Mouse (Mus musculus): ENCODE measurements around the gene Taf6l. TPM values are rescaled to one million over a fixed set of nuclear protein-coding genes. Genes with fewer than 3 reads are reported as not detected.

Gene Taf6l
- polyA plus RNA-seq, 1 experiment from 2014 or later, result 11.8 TPM

GRCm38 (mm10) chr19:8821146-8821545 is 34.9 kb upstream of the Taf6l start:
- H3K9ac ChIP-seq (replicated peaks; ENCODE audit: low read depth), result peak overlapping the region; percentile 91
- H3K4me3 ChIP-seq (ENCODE audit: low read depth, low read length), result peak overlapping the region; percentile 99
- under 1% methylated on average over 7 of the region's 7 CpGs for WGBS
- ATAC-seq, result no peak
- 0 out of 2 replicates have a peak, but pooled peaks cover 5% of the 10 kb centered on the region for H3K4me1 ChIP-seq (ENCODE audit: insufficient read depth, low read depth, low read length)
- peak overlapping the region; percentile 73 for H3K4me2 ChIP-seq (replicated peaks; ENCODE audit: low read depth, low read length)
- TF ChIP-seq CTCF (IDR thresholded peaks at IDR 0.05), result no peak
- no peak for TF ChIP-seq EP300 (IDR thresholded peaks at IDR 0.05)
- no peaks in the 10 kb centered on the region for H3K9me3 ChIP-seq (ENCODE audit: low read length)
- H3K27me3 ChIP-seq (replicated peaks; ENCODE audit: insufficient read depth, low read length), result no peaks in the 10 kb centered on the region
- peak overlapping the region; percentile 97 for H3K27ac ChIP-seq (ENCODE audit: low read length)
- peaks cover 23% of the 10 kb centered on the region for H3K36me3 ChIP-seq (ENCODE audit: insufficient read depth, low read length)
- DNase-seq (ENCODE audit: low spot score), result peak; percentile 65

GRCm38 (mm10) chr19:8820424-8820956 is 34.3 kb upstream of the Taf6l start:
- DNase-seq (ENCODE audit: low spot score) (peak; percentile 30), ATAC-seq (peak; percentile 5)
- WGBS, result 2% methylated on average over 42 of the region's 48 CpGs
- Histone ChIP-seq H3K4me1 (ENCODE audit: insufficient read depth, low read depth, low read length) (0 out of 2 replicates have a peak, but pooled peaks cover 5% of the 10 kb centered on the region), H3K27me3 (replicated peaks; ENCODE audit: insufficient read depth, low read length) (no peaks in the 10 kb centered on the region), H3K9ac (replicated peaks; ENCODE audit: low read depth) (peak overlapping the region; percentile 91), H3K4me3 (ENCODE audit: low read depth, low read length) (peak overlapping the region; percentile 99), H3K4me2 (replicated peaks; ENCODE audit: low read depth, low read length) (peak overlapping the region; percentile 73), H3K27ac (ENCODE audit: low read length) (peak overlapping the region; percentile 97), H3K9me3 (ENCODE audit: low read length) (no peaks in the 10 kb centered on the region), H3K36me3 (ENCODE audit: insufficient read depth, low read length) (peaks cover 17% of the 10 kb centered on the region)
- TF ChIP-seq EP300 (IDR thresholded peaks at IDR 0.05) (no peak), CTCF (IDR thresholded peaks at IDR 0.05) (no peak)

- ATAC-seq (peak; percentile 94), DNase-seq (ENCODE audit: low spot score) (peak; percentile 100)
- peak within 1 kb of the TSS; percentile 99 for H3K4me3 ChIP-seq (ENCODE audit: low read depth, low read length)
- H3K27me3 ChIP-seq (replicated peaks; ENCODE audit: insufficient read depth, low read length), result no peaks in the 10 kb centered on the region
- 0 out of 2 replicates have a peak, but pooled peaks cover 5% of the 10 kb centered on the region for H3K4me1 ChIP-seq (ENCODE audit: insufficient read depth, low read depth, low read length)
- WGBS, result under 1% methylated on average over 66 of the region's 83 CpGs
- TF ChIP-seq CTCF (IDR thresholded peaks at IDR 0.05), result peak; percentile 24; the same call in 1 of the 2 replicates
- TF ChIP-seq EP300 (IDR thresholded peaks at IDR 0.05), result no peak; the same call in 1 of the 2 replicates
- no peaks in the 10 kb centered on the region for H3K9me3 ChIP-seq (ENCODE audit: low read length)
- H3K36me3 ChIP-seq (ENCODE audit: insufficient read depth, low read length), result peaks cover 12% of the 10 kb centered on the region
- H3K9ac ChIP-seq (replicated peaks; ENCODE audit: low read depth), result peak within 1 kb of the TSS; percentile 91
- H3K4me2 ChIP-seq (replicated peaks; ENCODE audit: low read depth, low read length), result peak within 1 kb of the TSS; percentile 73
- H3K27ac ChIP-seq (ENCODE audit: low read length), result peak within 1 kb of the TSS; percentile 97
Measured at GRCm38 (mm10) chr19:8819596-8820423, 33.6 kb upstream of the Taf6l start, which contains the start of gene Hnrnpul2. Hnrnpul2 (plus strand) TSS chr19:8820010.

- H3K4me3 ChIP-seq (ENCODE audit: low read depth, low read length), result peak within 1 kb of the TSS; percentile 99
- WGBS, result under 1% methylated on average over 33 of the region's 33 CpGs
Measured at GRCm38 (mm10) chr19:8818801-8819595, 32.8 kb upstream of the Taf6l start, which contains the start of gene Ttc9c. Ttc9c (minus strand) TSS chr19:8819333.

GRCm38 (mm10) chr19:8818301-8818798 is 32.1 kb upstream of the Taf6l start:
- Histone ChIP-seq H3K4me3 (ENCODE audit: low read depth, low read length) (peak overlapping the region; percentile 99), H3K4me1 (ENCODE audit: insufficient read depth, low read depth, low read length) (0 out of 2 replicates have a peak, but pooled peaks cover 5% of the 10 kb centered on the region), H3K27ac (ENCODE audit: low read length) (peak overlapping the region; percentile 97), H3K9me3 (ENCODE audit: low read length) (no peaks in the 10 kb centered on the region), H3K36me3 (ENCODE audit: insufficient read depth, low read length) (peaks cover 14% of the 10 kb centered on the region), H3K27me3 (replicated peaks; ENCODE audit: insufficient read depth, low read length) (no peaks in the 10 kb centered on the region), H3K4me2 (replicated peaks; ENCODE audit: low read depth, low read length) (peak overlapping the region; percentile 73), H3K9ac (replicated peaks; ENCODE audit: low read depth) (peak overlapping the region; percentile 51)
- DNase-seq (ENCODE audit: low spot score), result peak; percentile 46
- WGBS, result 11% methylated on average over 14 of the region's 14 CpGs
- TF ChIP-seq CTCF (IDR thresholded peaks at IDR 0.05) (no peak), EP300 (IDR thresholded peaks at IDR 0.05) (no peak)
- no peak for ATAC-seq

More at GRCm38 (mm10) chr19:8818801-8819595, 32.8 kb upstream of the Taf6l start, which contains the start of gene Ttc9c:
- Histone ChIP-seq H3K4me1 (ENCODE audit: insufficient read depth, low read depth, low read length) (0 out of 2 replicates have a peak, but pooled peaks cover 5% of the 10 kb centered on the region), H3K27ac (ENCODE audit: low read length) (peak within 1 kb of the TSS; percentile 97), H3K27me3 (replicated peaks; ENCODE audit: insufficient read depth, low read length) (no peaks in the 10 kb centered on the region), H3K9ac (replicated peaks; ENCODE audit: low read depth) (peak within 1 kb of the TSS; percentile 91), H3K36me3 (ENCODE audit: insufficient read depth, low read length) (peaks cover 10% of the 10 kb centered on the region), H3K9me3 (ENCODE audit: low read length) (no peaks in the 10 kb centered on the region), H3K4me2 (replicated peaks; ENCODE audit: low read depth, low read length) (peak within 1 kb of the TSS; percentile 73)
- peak; percentile 90 for ATAC-seq
- TF ChIP-seq CTCF (IDR thresholded peaks at IDR 0.05) (no peak), EP300 (IDR thresholded peaks at IDR 0.05) (0 out of 2 replicates have a peak, but pooled peaks have one; percentile 37)
- DNase-seq (ENCODE audit: low spot score), result peak; percentile 100

All from lung, postnatal 0 days (tissue).